Mouse (Mus musculus): ENCODE measurements around the gene Nuf2. TPM values are rescaled to one million over a fixed set of nuclear protein-coding genes. Genes with fewer than 3 reads are reported as not detected.

The Nuf2 gene
- total and polyA plus RNA-seq, 2 experiments, result 0.28 TPM; not detected in 1

GRCm38 (mm10) chr1:169517376-169517892 lies 13.8 kb downstream of the Nuf2 start:
- no peak for DNase-seq (ENCODE audit: extremely low read depth, low read depth, low spot score)
- Histone ChIP-seq H3K79me2 (ENCODE audit: control insufficient read depth, insufficient read depth, low read length) (no peaks in the 10 kb centered on the region), H3K36me3 (ENCODE audit: control insufficient read depth, insufficient read depth, low read length) (no peaks in the 10 kb centered on the region), H3K27ac (replicated peaks; ENCODE audit: insufficient read depth, low read depth, low read length) (no peak overlapping the region), H3K4me1 (ENCODE audit: control insufficient read depth, insufficient read depth, low read length) (no peaks in the 10 kb centered on the region), H3K9ac (ENCODE audit: low read depth, low read length) (no peak overlapping the region), H3K27me3 (ENCODE audit: control insufficient read depth, insufficient read depth, low read length) (no peaks in the 10 kb centered on the region), H3K4me3 (ENCODE audit: insufficient read depth, low read depth, low read length) (no peak overlapping the region)
- WGBS, result 97% methylated on average over 8 of the region's 8 CpGs
- TF ChIP-seq CTCF (IDR thresholded peaks at IDR 0.05; ENCODE audit: low read depth, low read length) (0 out of 2 replicates have a peak, but pooled peaks have one; percentile 16), POLR2A (IDR thresholded peaks at IDR 0.05; ENCODE audit: extremely low read depth, insufficient read depth, low read length) (no peak)

- Histone ChIP-seq H3K79me2 (ENCODE audit: control insufficient read depth, insufficient read depth, low read length) (no peaks in the 10 kb centered on the region), H3K27me3 (ENCODE audit: control insufficient read depth, insufficient read depth, low read length) (no peaks in the 10 kb centered on the region), H3K4me1 (ENCODE audit: control insufficient read depth, insufficient read depth, low read length) (no peaks in the 10 kb centered on the region), H3K9ac (ENCODE audit: low read depth, low read length) (no peak overlapping the region), H3K36me3 (ENCODE audit: control insufficient read depth, insufficient read depth, low read length) (no peaks in the 10 kb centered on the region), H3K4me3 (ENCODE audit: insufficient read depth, low read depth, low read length) (no peak overlapping the region), H3K27ac (replicated peaks; ENCODE audit: insufficient read depth, low read depth, low read length) (no peak overlapping the region)
- 92% methylated on average over 6 of the region's 6 CpGs for WGBS
- TF ChIP-seq POLR2A (IDR thresholded peaks at IDR 0.05; ENCODE audit: extremely low read depth, insufficient read depth, low read length), result no peak
- TF ChIP-seq CTCF (IDR thresholded peaks at IDR 0.05; ENCODE audit: low read depth, low read length), result no peak
- no peak for DNase-seq (ENCODE audit: extremely low read depth, low read depth, low spot score)
Observed at GRCm38 (mm10) chr1:169506354-169506753, 24.9 kb downstream of the Nuf2 start.

- no peak for DNase-seq (ENCODE audit: extremely low read depth, low read depth, low spot score)
- WGBS, result 94% methylated on average over 3 of the region's 3 CpGs
- Histone ChIP-seq H3K4me3 (ENCODE audit: insufficient read depth, low read depth, low read length) (no peak overlapping the region), H3K4me1 (ENCODE audit: control insufficient read depth, insufficient read depth, low read length) (no peaks in the 10 kb centered on the region), H3K79me2 (ENCODE audit: control insufficient read depth, insufficient read depth, low read length) (no peaks in the 10 kb centered on the region), H3K27me3 (ENCODE audit: control insufficient read depth, insufficient read depth, low read length) (no peaks in the 10 kb centered on the region), H3K27ac (replicated peaks; ENCODE audit: insufficient read depth, low read depth, low read length) (no peak overlapping the region), H3K9ac (ENCODE audit: low read depth, low read length) (no peak overlapping the region), H3K36me3 (ENCODE audit: control insufficient read depth, insufficient read depth, low read length) (no peaks in the 10 kb centered on the region)
- no peak for TF ChIP-seq CTCF (IDR thresholded peaks at IDR 0.05; ENCODE audit: low read depth, low read length)
- no peak for TF ChIP-seq POLR2A (IDR thresholded peaks at IDR 0.05; ENCODE audit: extremely low read depth, insufficient read depth, low read length)
Observed at GRCm38 (mm10) chr1:169502876-169503275, 28.4 kb downstream of the Nuf2 start.

GRCm38 (mm10) chr1:169495621-169496020 lies 35.6 kb downstream of the Nuf2 start:
- DNase-seq (ENCODE audit: extremely low read depth, low read depth, low spot score), result peak; percentile 5
- TF ChIP-seq CTCF (IDR thresholded peaks at IDR 0.05; ENCODE audit: low read depth, low read length) (peak; percentile 11; the same call in 1 of the 2 replicates), POLR2A (IDR thresholded peaks at IDR 0.05; ENCODE audit: extremely low read depth, insufficient read depth, low read length) (no peak)
- 0 out of 2 replicates have a peak, but pooled peaks cover under 1% of the 10 kb centered on the region for H3K27me3 ChIP-seq (ENCODE audit: control insufficient read depth, insufficient read depth, low read length)
- H3K79me2 ChIP-seq (ENCODE audit: control insufficient read depth, insufficient read depth, low read length), result no peaks in the 10 kb centered on the region
- no peak overlapping the region for H3K27ac ChIP-seq (replicated peaks; ENCODE audit: insufficient read depth, low read depth, low read length)
- H3K9ac ChIP-seq (ENCODE audit: low read depth, low read length), result no peak overlapping the region
- no peak overlapping the region for H3K4me3 ChIP-seq (ENCODE audit: insufficient read depth, low read depth, low read length)
- no peaks in the 10 kb centered on the region for H3K4me1 ChIP-seq (ENCODE audit: control insufficient read depth, insufficient read depth, low read length)
- 74% methylated on average over 8 of the region's 8 CpGs for WGBS
- H3K36me3 ChIP-seq (ENCODE audit: control insufficient read depth, insufficient read depth, low read length), result no peaks in the 10 kb centered on the region

GRCm38 (mm10) chr1:169491561-169491960 lies 39.7 kb downstream of the Nuf2 start:
- H3K79me2 ChIP-seq (ENCODE audit: control insufficient read depth, insufficient read depth, low read length), result no peaks in the 10 kb centered on the region
- no peaks in the 10 kb centered on the region for H3K36me3 ChIP-seq (ENCODE audit: control insufficient read depth, insufficient read depth, low read length)
- DNase-seq (ENCODE audit: extremely low read depth, low read depth, low spot score), result no peak
- H3K9ac ChIP-seq (ENCODE audit: low read depth, low read length), result no peak overlapping the region
- H3K27ac ChIP-seq (replicated peaks; ENCODE audit: insufficient read depth, low read depth, low read length), result no peak overlapping the region
- H3K4me3 ChIP-seq (ENCODE audit: insufficient read depth, low read depth, low read length), result no peak overlapping the region
- TF ChIP-seq CTCF (IDR thresholded peaks at IDR 0.05; ENCODE audit: low read depth, low read length), result no peak
- TF ChIP-seq POLR2A (IDR thresholded peaks at IDR 0.05; ENCODE audit: extremely low read depth, insufficient read depth, low read length), result no peak
- 59% methylated on average over 1 of the region's 1 CpGs for WGBS
- no peaks in the 10 kb centered on the region for H3K4me1 ChIP-seq (ENCODE audit: control insufficient read depth, insufficient read depth, low read length)
- 0 out of 2 replicates have a peak, but pooled peaks cover 2% of the 10 kb centered on the region for H3K27me3 ChIP-seq (ENCODE audit: control insufficient read depth, insufficient read depth, low read length)

GRCm38 (mm10) chr1:169485408-169485885 lies 45.8 kb downstream of the Nuf2 start:
- H3K27me3 ChIP-seq (ENCODE audit: control insufficient read depth, insufficient read depth, low read length), result no peaks in the 10 kb centered on the region
- H3K36me3 ChIP-seq (ENCODE audit: control insufficient read depth, insufficient read depth, low read length), result no peaks in the 10 kb centered on the region
- no peak overlapping the region for H3K4me3 ChIP-seq (ENCODE audit: insufficient read depth, low read depth, low read length)
- H3K79me2 ChIP-seq (ENCODE audit: control insufficient read depth, insufficient read depth, low read length), result no peaks in the 10 kb centered on the region
- DNase-seq (ENCODE audit: extremely low read depth, low read depth, low spot score), result no peak
- H3K9ac ChIP-seq (ENCODE audit: low read depth, low read length), result no peak overlapping the region
- WGBS, result 76% methylated on average over 6 of the region's 6 CpGs
- TF ChIP-seq POLR2A (IDR thresholded peaks at IDR 0.05; ENCODE audit: extremely low read depth, insufficient read depth, low read length) (no peak), CTCF (IDR thresholded peaks at IDR 0.05; ENCODE audit: low read depth, low read length) (no peak)
- no peaks in the 10 kb centered on the region for H3K4me1 ChIP-seq (ENCODE audit: control insufficient read depth, insufficient read depth, low read length)
- no peak overlapping the region for H3K27ac ChIP-seq (replicated peaks; ENCODE audit: insufficient read depth, low read depth, low read length)

Measured in liver, adult 2 months (tissue).